Mouse (Mus musculus) CH12.LX (cell line): ENCODE results near the gene Tmprss5. TPM values are rescaled to one million over a fixed set of nuclear protein-coding genes. Genes with fewer than 3 reads are reported as not detected.

Experiments used
- DNase-seq: peaks from one replicate; pipeline ENCODE4 v3.0.0-alpha.2; 2013; ENCODE audit errors: extremely low read depth
- H3K27ac ChIP-seq: 2 replicates; pipeline ENCODE4 v1.5.1; 2012; ENCODE audit warnings: low read depth, mild to moderate bottlenecking, control low read depth, moderate library complexity; ENCODE audit not compliant: insufficient read depth
- H3K27me3 ChIP-seq: replicated peaks from 2 replicates; pipeline ENCODE3; 2012; ENCODE audit warnings: inconsistent platforms
- H3K36me3 ChIP-seq, 2 experiments: replicated peaks in 1 of 2; 2 replicates each; pipeline versions ENCODE3 to v1.6.1; 2012; ENCODE audit warnings: inconsistent platforms in 1 of 2, low read length in 1 of 2, mild to moderate bottlenecking in 1 of 2, mixed read lengths in 1 of 2, moderate library complexity in 1 of 2; ENCODE audit not compliant: control insufficient read depth in 1 of 2, insufficient read depth in 1 of 2
- H3K4me1 ChIP-seq, 2 experiments: 2 replicates each; pipeline ENCODE4 v1.6.1; 2012; ENCODE audit warnings: inconsistent platforms in 1 of 2, moderate library complexity in 1 of 2; ENCODE audit not compliant: insufficient read depth in 2 of 2, control insufficient read depth in 1 of 2
- H3K4me2 ChIP-seq: 2 replicates; pipeline ENCODE4 v1.6.1; 2012; ENCODE audit warnings: low read depth, mild to moderate bottlenecking, control low read depth; ENCODE audit not compliant: poor library complexity, insufficient read depth, severe bottlenecking
- H3K4me3 ChIP-seq, 3 experiments: fragments of 150-350 bp in 1 of 3; sonication (generic) in 1 of 3; replicated peaks in 1 of 3; 2 replicates each; pipeline versions ENCODE3 to v1.5.1; 2011 to 2012; ENCODE audit warnings: low read depth in 2 of 3, low read length in 2 of 3, mild to moderate bottlenecking in 2 of 3, moderate library complexity in 2 of 3, control low read depth in 1 of 3, improper control_type of control experiment in 1 of 3, inconsistent platforms in 1 of 3, mixed read lengths in 1 of 3; ENCODE audit not compliant: poor library complexity in 1 of 3
- H3K79me2 ChIP-seq: replicated peaks from 2 replicates; pipeline ENCODE4 v1.6.1; 2012; ENCODE audit warnings: mild to moderate bottlenecking, moderate library complexity; ENCODE audit not compliant: control insufficient read depth, poor library complexity, insufficient read depth, severe bottlenecking; ENCODE audit errors: extremely low read depth
- H3K9ac ChIP-seq: 2 replicates; pipeline ENCODE4 v1.6.1; 2012; ENCODE audit warnings: low read depth, mild to moderate bottlenecking, control low read depth, moderate library complexity; ENCODE audit not compliant: insufficient read depth
- H3K9me3 ChIP-seq: replicated peaks from 2 replicates; pipeline ENCODE3; 2012; ENCODE audit warnings: low read length, inconsistent platforms, mixed read lengths
- CHD2 ChIP-seq: IDR thresholded peaks from 2 replicates; pipeline ENCODE4 v1.6.1; 2011; ENCODE audit warnings: low read length, improper control_type of control experiment
- ELF1 ChIP-seq: IDR thresholded peaks from 2 replicates; pipeline ENCODE4 v1.6.1; 2014; ENCODE audit warnings: low read depth, mild to moderate bottlenecking, inconsistent platforms, low read length, improper control_type of control experiment
- ETS1 ChIP-seq: conservative IDR thresholded peaks from 2 replicates; pipeline ENCODE4 v1.6.1; 2012; ENCODE audit warnings: low read depth, mild to moderate bottlenecking, inconsistent platforms, low read length, improper control_type of control experiment, moderate library complexity
- HCFC1 ChIP-seq: IDR thresholded peaks from 2 replicates; pipeline ENCODE4 v1.6.1; 2012; ENCODE audit warnings: low read depth, mild to moderate bottlenecking, inconsistent platforms, low read length, improper control_type of control experiment
- IRF4 ChIP-seq: IDR thresholded peaks from 2 replicates; pipeline ENCODE4 v1.6.1; 2014; ENCODE audit warnings: low read depth, mild to moderate bottlenecking, inconsistent platforms, low read length, improper control_type of control experiment
- KAT2A ChIP-seq: IDR thresholded peaks from 2 replicates; pipeline ENCODE4 v1.6.1; 2012; ENCODE audit warnings: low read length, improper control_type of control experiment, inconsistent platforms; ENCODE audit not compliant: insufficient replicate concordance
- MAFK ChIP-seq: IDR thresholded peaks from 2 replicates; pipeline ENCODE4 v1.6.1; 2011; ENCODE audit warnings: low read length, improper control_type of control experiment; ENCODE audit not compliant: insufficient replicate concordance
- MAZ ChIP-seq: IDR thresholded peaks from 2 replicates; pipeline ENCODE4 v1.6.1; 2012; ENCODE audit warnings: low read depth, mild to moderate bottlenecking, inconsistent platforms, low read length, improper control_type of control experiment, moderate library complexity
- MEF2A ChIP-seq: IDR thresholded peaks from 2 replicates; pipeline ENCODE4 v1.6.1; 2014; ENCODE audit warnings: low read depth, mild to moderate bottlenecking, inconsistent platforms, low read length, improper control_type of control experiment, borderline replicate concordance
- NELFE ChIP-seq: IDR thresholded peaks from 2 replicates; pipeline ENCODE4 v1.6.1; 2011; ENCODE audit warnings: low read depth, low read length, improper control_type of control experiment
- POLR2A ChIP-seq: IDR thresholded peaks from 2 replicates; pipeline ENCODE4 v1.6.1; 2011; ENCODE audit warnings: low read depth, mild to moderate bottlenecking, improper control_type of control experiment, low read length
- POLR2AphosphoS2 ChIP-seq: IDR thresholded peaks from 2 replicates; pipeline ENCODE4 v1.6.1; 2011; ENCODE audit warnings: low read depth, low read length, improper control_type of control experiment
- RCOR1 ChIP-seq: conservative IDR thresholded peaks from 2 replicates; pipeline ENCODE4 v1.6.1; 2012; ENCODE audit warnings: low read depth, mild to moderate bottlenecking, inconsistent platforms, low read length, improper control_type of control experiment
- SIN3A ChIP-seq: IDR thresholded peaks from 2 replicates; pipeline ENCODE4 v1.6.1; 2012; ENCODE audit warnings: low read length, improper control_type of control experiment, inconsistent platforms
- SMC3 ChIP-seq: IDR thresholded peaks from 2 replicates; pipeline ENCODE4 v1.6.1; 2011; ENCODE audit warnings: low read depth, low read length, improper control_type of control experiment
- TBP ChIP-seq: conservative IDR thresholded peaks from 2 replicates; pipeline ENCODE4 v1.6.1; 2011; ENCODE audit warnings: low read depth, low read length, improper control_type of control experiment
- USF2 ChIP-seq: conservative IDR thresholded peaks from 2 replicates; pipeline ENCODE4 v1.6.1; 2011; ENCODE audit warnings: low read depth, low read length, improper control_type of control experiment
- ZKSCAN1 ChIP-seq: IDR thresholded peaks from 2 replicates; pipeline ENCODE4 v1.6.1; 2012; ENCODE audit warnings: low read depth, inconsistent platforms, low read length, improper control_type of control experiment, borderline replicate concordance
- ZMIZ1 ChIP-seq: IDR thresholded peaks from 2 replicates; pipeline ENCODE4 v1.6.1; 2012; ENCODE audit warnings: low read depth, mild to moderate bottlenecking, inconsistent platforms, low read length, improper control_type of control experiment
- dilution Hi-C: fragments of 300-500 bp; cut with MboI; formaldehyde crosslinking; loops from 2 replicates; pipeline ENCODE4 v1.14.3; 2020; ENCODE audit warnings: low sequenced_read_pairs; ENCODE audit not compliant: extremely low pct_unique_long_range_greater_than_20kb, extremely low pct_ligation_motif_present
- in situ Hi-C: fragments of 300-500 bp; cut with MboI; formaldehyde crosslinking; loops from 3 replicates; pipeline ENCODE4 v1.14.3; 2019; ENCODE audit warnings: low sequenced_read_pairs, low pct_ligation_motif_present, low pct_unique_long_range_greater_than_20kb, mixed read lengths
- polyA plus RNA-seq: library from polyadenylated mRNA; unstranded; fragments of >175 nt; gene quantifications from 2 replicates; pipeline ENCODE4 v1.2.1, GENCODE M21; 2012; ENCODE audit warnings: low read depth; ENCODE audit not compliant: insufficient read length
- total RNA-seq, 2 experiments: library from RNA; depleted of rRNA; stranded (reverse); fragments of 300-350 nt in 1 of 2; fragments of >200 nt in 1 of 2; gene quantifications; 2 replicates each; pipeline ENCODE4 v1.2.3; 2012 to 2014

The Tmprss5 gene
- total RNA-seq (2012; rRNA removed): not detected in 2 replicates
- total RNA-seq (2014; rRNA removed): not detected in 2 replicates
- polyA plus RNA-seq: not detected in 2 replicates

DNA sequence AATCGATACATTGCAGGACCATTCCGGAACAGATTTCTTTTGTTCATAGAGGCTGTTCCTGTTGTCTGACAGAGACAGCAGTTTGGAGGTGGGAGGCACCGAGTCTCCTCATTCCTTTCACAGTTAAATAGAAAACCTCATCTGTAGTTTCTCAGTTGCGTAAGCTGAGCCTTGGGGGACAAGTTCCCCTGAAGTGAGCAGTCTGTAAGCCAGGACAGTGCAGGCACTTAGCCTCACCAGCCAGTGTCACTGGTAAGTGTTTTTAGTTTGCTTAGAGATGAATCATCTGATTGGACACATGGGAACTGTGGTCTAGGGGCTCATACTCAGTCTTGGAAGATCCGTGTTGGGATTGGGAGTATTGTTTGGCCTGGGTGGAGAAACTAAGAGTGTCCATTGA is at the start of gene Tmprss5:
Gene Tmprss5, plus strand, starts transcription at position 154 of the 400 bp plus-strand sequence.
- in situ Hi-C loops: loop anchor here (5.0 kb wide), 1 partner anchor 406 kb away; the partner anchor contains the start of gene Ttc12

GRCm38 (mm10) chr9:49034764-49035163 is 46.3 kb upstream of the Tmprss5 start:
- H3K9me3 ChIP-seq: no peaks in the 10 kb centered on the region
- TF ChIP-seq ETS1: no peak
- no peak for TF ChIP-seq CHD2
- TF ChIP-seq ZKSCAN1: no peak
- TF ChIP-seq TBP: no peak
- TF ChIP-seq KAT2A: no peak
- no peak for TF ChIP-seq MAZ
- no peak for TF ChIP-seq POLR2AphosphoS2
- no peak for TF ChIP-seq POLR2A
- no peak for TF ChIP-seq ZMIZ1
- TF ChIP-seq SMC3: no peak
- no peak for TF ChIP-seq RCOR1
- TF ChIP-seq MEF2A: no peak
- no peak for TF ChIP-seq SIN3A
- no peak for TF ChIP-seq NELFE
- no peak for TF ChIP-seq MAFK
- TF ChIP-seq HCFC1: no peak
- TF ChIP-seq ELF1: no peak
- H3K27ac ChIP-seq: no peak overlapping the region
- dilution Hi-C loops: no loop called here
- H3K9ac ChIP-seq: no peak overlapping the region
- in situ Hi-C loops: no loop called here
- H3K79me2 ChIP-seq: no peaks in the 10 kb centered on the region
- no peaks in the 10 kb centered on the region for H3K27me3 ChIP-seq
- H3K4me1 ChIP-seq: no peaks in the 10 kb centered on the region
- no peak overlapping the region for H3K4me2 ChIP-seq
- DNase-seq: no peak
- H3K36me3 ChIP-seq: peaks cover 24 to 86% of the 10 kb centered on the region in 2 experiments
- no peak overlapping the region for H3K4me3 ChIP-seq

More for the DNA sequence above, at the start of gene Tmprss5:
- dilution Hi-C loops: no loop called here
- H3K4me3 ChIP-seq: no peak within 1 kb of the TSS
- TF ChIP-seq TBP (no peak), IRF4 (no peak), USF2 (no peak)
- no peak within 1 kb of the TSS for H3K27ac ChIP-seq
- H3K9ac ChIP-seq: no peak within 1 kb of the TSS
- no peaks in the 10 kb centered on the region for H3K9me3 ChIP-seq
- H3K4me2 ChIP-seq: no peak within 1 kb of the TSS
- no peaks in the 10 kb centered on the region for H3K27me3 ChIP-seq
- peaks cover 30 to 56% of the 10 kb centered on the region in 2 experiments for H3K36me3 ChIP-seq
- H3K4me1 ChIP-seq: peaks cover 0 to 5% of the 10 kb centered on the region in 2 experiments; a peak in 2 of 4 replicates
- H3K79me2 ChIP-seq: no peaks in the 10 kb centered on the region
- DNase-seq: no peak
